Mouse (Mus musculus): ENCODE results near the gene Lrrc23.

DNA sequence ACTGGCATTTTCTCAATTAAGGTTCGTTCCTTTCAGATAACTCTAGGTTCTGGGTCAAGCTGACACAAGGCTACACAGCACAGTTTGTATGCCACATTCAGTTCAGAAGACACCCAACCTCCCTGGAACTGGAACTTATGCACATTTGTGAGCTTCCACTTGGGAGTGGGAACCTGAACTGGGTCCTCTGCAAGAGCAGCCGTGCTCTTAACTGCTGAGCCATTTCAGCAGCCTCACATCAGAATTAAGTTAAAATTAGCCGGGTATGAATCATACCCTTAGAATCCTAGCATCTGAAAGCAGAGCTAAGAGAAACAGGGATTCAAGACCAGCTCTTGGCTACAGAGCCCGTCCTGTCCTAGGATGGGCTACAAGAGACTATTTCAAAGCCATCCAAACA, 27.8 kb upstream of the Lrrc23 start:
- no peak for TF ChIP-seq CTCF (IDR thresholded peaks at IDR 0.05; ENCODE audit: low read depth, low read length)
- TF ChIP-seq TAL1 (conservative IDR thresholded peaks at IDR 0.05; ENCODE audit: low read depth, low read length), result no peak
- TF ChIP-seq GATA1 (IDR thresholded peaks at IDR 0.05; ENCODE audit: borderline replicate concordance, low read length), result no peak
